ENCODE assay signal across 30 mouse cellular contexts in genomic region chr11:47120874-47121273, GRCm38 (mm10).
"Had no signal": no experiment of that assay in that cellular context is flagged by ENCODE, and none has a peak within 500 bp of the region (broad histone marks: within the 10 kb centered on the region; RNA-seq: fewer than 3 reads in every experiment).

No protein-coding gene starts in this region.

- DNase-seq: left cerebral cortex, postnatal 4 days; liver; liver, embryonic 13.5 days; liver, postnatal 0 days; lung, adult 18-20 months; lung, adult 2 months; lung, postnatal 36 days; lung, postnatal 4 days; midbrain, embryonic 14.5 days had no signal

- H3K9me3 ChIP-seq: limb, embryonic 10.5 days; limb, embryonic 12.5 days; limb, embryonic 13.5 days; limb, embryonic 15.5 days; liver, embryonic 12.5 days; liver, embryonic 13.5 days; liver, embryonic 15.5 days; lung, embryonic 15.5 days; megakaryocyte, embryonic 14.5 days; midbrain, embryonic 10.5 days; midbrain, embryonic 12.5 days; midbrain, embryonic 13.5 days; midbrain, embryonic 15.5 days; neural tube, embryonic 12.5 days had no signal

- H3K27ac ChIP-seq: left cerebral cortex, adult 2 months; limb, embryonic 10.5 days; limb, embryonic 12.5 days; limb, embryonic 13.5 days; limb, embryonic 15.5 days; liver, embryonic 12.5 days; liver, embryonic 13.5 days; liver, embryonic 14.5 days; liver, embryonic 15.5 days; lung, embryonic 15.5 days; macrophage; midbrain, embryonic 10.5 days; midbrain, embryonic 12.5 days; midbrain, embryonic 13.5 days; midbrain, embryonic 15.5 days; neural tube, embryonic 12.5 days had no signal

- H3K36me3 ChIP-seq: limb, embryonic 10.5 days; limb, embryonic 12.5 days; limb, embryonic 13.5 days; limb, embryonic 15.5 days; liver, embryonic 12.5 days; liver, embryonic 13.5 days; liver, embryonic 15.5 days; lung, embryonic 15.5 days; midbrain, embryonic 10.5 days; midbrain, embryonic 12.5 days; midbrain, embryonic 13.5 days; midbrain, embryonic 15.5 days; neural tube, embryonic 12.5 days had no signal

- H3K4me3 ChIP-seq: left cerebral cortex, adult 2 months; limb, embryonic 10.5 days; limb, embryonic 12.5 days; limb, embryonic 13.5 days; limb, embryonic 15.5 days; liver, embryonic 12.5 days; liver, embryonic 13.5 days; liver, embryonic 15.5 days; lung, embryonic 15.5 days; megakaryocyte, embryonic 14.5 days; midbrain, embryonic 10.5 days; midbrain, embryonic 12.5 days; midbrain, embryonic 13.5 days; midbrain, embryonic 15.5 days; myocyte; neural tube, embryonic 12.5 days had no signal

- H3K4me1 ChIP-seq: limb, embryonic 15.5 days; liver, embryonic 12.5 days; liver, embryonic 13.5 days; liver, embryonic 15.5 days; megakaryocyte, embryonic 14.5 days; midbrain, embryonic 15.5 days; neural tube, embryonic 12.5 days had no signal

- H3K4me2 ChIP-seq: limb, embryonic 12.5 days; limb, embryonic 13.5 days; limb, embryonic 15.5 days; liver, embryonic 11.5 days; liver, embryonic 12.5 days; liver, embryonic 13.5 days; liver, embryonic 15.5 days; lung, embryonic 15.5 days; midbrain, embryonic 11.5 days; midbrain, embryonic 12.5 days; midbrain, embryonic 13.5 days; midbrain, embryonic 15.5 days; neural tube, embryonic 12.5 days had no signal

- ATAC-seq: liver, embryonic 12.5 days; liver, postnatal 0 days; lung, postnatal 0 days; midbrain, embryonic 13.5 days; midbrain, embryonic 15.5 days; midbrain, embryonic 16.5 days had no signal

- H3K9ac ChIP-seq: limb, embryonic 12.5 days; limb, embryonic 13.5 days; limb, embryonic 15.5 days; liver, embryonic 12.5 days; liver, embryonic 13.5 days; liver, embryonic 14.5 days; liver, embryonic 15.5 days; liver, postnatal 0 days; lung, embryonic 15.5 days; midbrain, embryonic 12.5 days; midbrain, embryonic 13.5 days; midbrain, embryonic 15.5 days; neural tube, embryonic 12.5 days had no signal

- H3K27me3 ChIP-seq: limb, embryonic 12.5 days; limb, embryonic 13.5 days; limb, embryonic 15.5 days; liver, embryonic 12.5 days; liver, embryonic 13.5 days; liver, embryonic 15.5 days; lung, embryonic 15.5 days; megakaryocyte, embryonic 14.5 days; midbrain, embryonic 12.5 days; midbrain, embryonic 13.5 days; midbrain, embryonic 15.5 days; neural tube, embryonic 12.5 days had no signal
